Mouse (Mus musculus) right cerebral cortex, adult 18-20 months (tissue): Measurements from ENCODE around the gene Dact3.
A peak's percentile ranks its signal among the peaks of the same experiment; 100 is the strongest.

Source experiments
- DNase-seq: peaks from one replicate; pipeline ENCODE4 v3.0.0; 2022; ENCODE audit warnings: mixed read lengths

Dact3 gene

GRCm38 (mm10) chr7:16875310-16875325 lies at the start of gene Dact3:
Gene Dact3, plus strand, starts transcription at chr7:16875317.
- DNase-seq: no peak

- DNase-seq: no peak
These were observed 49.3 kb upstream of the Dact3 start for GRCm38 (mm10) chr7:16825785-16826184.

GRCm38 (mm10) chr7:16826571-16826970 lies 48.5 kb upstream of the Dact3 start:
- no peak for DNase-seq

GRCm38 (mm10) chr7:16827274-16827673 lies 47.8 kb upstream of the Dact3 start:
- no peak for DNase-seq

- no peak for DNase-seq
These were observed 44.7 kb upstream of the Dact3 start for GRCm38 (mm10) chr7:16830449-16830848.

- no peak for DNase-seq
These were observed 37.0 kb upstream of the Dact3 start for GRCm38 (mm10) chr7:16837916-16838803.

- no peak for DNase-seq
These were observed 36.2 kb upstream of the Dact3 start for GRCm38 (mm10) chr7:16838804-16839426.

- DNase-seq: no peak
These were observed 35.5 kb upstream of the Dact3 start for GRCm38 (mm10) chr7:16839427-16840108.

- DNase-seq: no peak
These were observed 35.0 kb upstream of the Dact3 start for GRCm38 (mm10) chr7:16840109-16840491.

- no peak for DNase-seq
These were observed 34.0 kb upstream of the Dact3 start for GRCm38 (mm10) chr7:16841078-16841477.

- no peak for DNase-seq
These were observed 33.3 kb upstream of the Dact3 start for GRCm38 (mm10) chr7:16841561-16842560.

- DNase-seq: peak; percentile 86
These were observed 32.5 kb upstream of the Dact3 start, which contains the start of gene Prkd2 for GRCm38 (mm10) chr7:16842645-16843063. Gene Prkd2, plus strand, starts transcription at chr7:16842902.

GRCm38 (mm10) chr7:16843441-16844171 lies 31.5 kb upstream of the Dact3 start:
- no peak for DNase-seq

- DNase-seq: no peak
These were observed 30.4 kb upstream of the Dact3 start for GRCm38 (mm10) chr7:16844696-16845071.

- DNase-seq: no peak
These were observed 29.9 kb upstream of the Dact3 start for GRCm38 (mm10) chr7:16845072-16845819.

- no peak for DNase-seq
These were observed 29.3 kb upstream of the Dact3 start for GRCm38 (mm10) chr7:16845820-16846167.

GRCm38 (mm10) chr7:16846775-16847174 lies 28.3 kb upstream of the Dact3 start:
- DNase-seq: no peak

GRCm38 (mm10) chr7:16847507-16847906 lies 27.6 kb upstream of the Dact3 start:
- no peak for DNase-seq

GRCm38 (mm10) chr7:16848579-16848978 lies 26.5 kb upstream of the Dact3 start:
- peak; percentile 69 for DNase-seq

GRCm38 (mm10) chr7:16851636-16852035 lies 23.5 kb upstream of the Dact3 start:
- DNase-seq: no peak

GRCm38 (mm10) chr7:16853302-16853831 lies 21.8 kb upstream of the Dact3 start:
- DNase-seq: no peak
